In genomic region chr17:56543684-56544224, GRCm38 (mm10) we compare ENCODE assay signal across 22 mouse cellular contexts. TPM values are rescaled to one million over a fixed set of nuclear protein-coding genes. Genes with fewer than 3 reads are reported as not detected.
DNase-seq lines count a peak whose midpoint lies in the region; TF ChIP-seq lines count a peak whose summit lies in the region.
"Had no signal": no experiment of that assay in that cellular context is flagged by ENCODE, and none has a peak within 500 bp of the region (broad histone marks: within the 10 kb centered on the region; RNA-seq: fewer than 3 reads in every experiment).

No protein-coding gene starts in this region.

- H3K27ac ChIP-seq in left cerebral cortex, adult 2 months = no peak overlapping the region
- H3K27ac ChIP-seq: embryonic facial prominence, embryonic 10.5 days; hindbrain, embryonic 13.5 days; stomach, embryonic 15.5 days had no signal

- intact Hi-C loops in left cerebral cortex, adult 2 months (cut with DNase I) = no loop called here

- DNase-seq in gastrocnemius, postnatal 10 days = peak; percentile 2
- no peak for DNase-seq in gastrocnemius, postnatal 4 days (ENCODE audit: low spot score in 2 of 2)
- peak in 1 of 2 experiments; percentile 7 for DNase-seq in left cerebral cortex, adult 2 months (ENCODE audit: extremely low spot score in 1 of 2, low spot score in 2 of 2)
- no peak for DNase-seq in left cerebral cortex, adult 8-10 months (ENCODE audit: low spot score in 2 of 2)
- DNase-seq in thymus, postnatal 4 days = peak; percentile 53
- no peak for DNase-seq in thymus, postnatal 10 days (ENCODE audit: low spot score in 2 of 2)
- DNase-seq in embryo, embryonic 10.5 days (ENCODE audit: low spot score) = no peak
- DNase-seq: adrenal gland, postnatal 10 days; cerebellum, adult 8-10 months; kidney, adult 8-10 months; kidney, postnatal 4 days; lung, embryonic 14.5 days; retina, postnatal 1 day; thymus, postnatal 36 days had no signal

- TF ChIP-seq CTCF in left cerebral cortex, adult 2 months (IDR thresholded peaks at IDR 0.05) = peak; percentile 13; the same call in 1 of the 2 replicates

- no peak overlapping the region for H3K4me3 ChIP-seq in left cerebral cortex, adult 2 months
- H3K4me3 ChIP-seq: embryonic facial prominence, embryonic 10.5 days; erythroblast, embryonic 14.5 days; hindbrain, embryonic 13.5 days; neural tube, embryonic 15.5 days; stomach, embryonic 15.5 days had no signal

RNA-seq across cellular contexts. Expression of gene Gm20219, which starts 10.4 kb away (rescaled TPM):
- 1 to 10 TPM in 1 of 2 experiments, under 1 TPM in 1; 0.31 to 1.2 TPM for total RNA-seq in gastrocnemius, postnatal 10 days (2021)
- total RNA-seq in gastrocnemius, postnatal 4 days (2021) = 1 to 10 TPM in 1 of 2 experiments, under 1 TPM in 1; 0.83 to 1.4 TPM
- total RNA-seq in left cerebral cortex, adult 2 months (2021) = 1 to 10 TPM; 2.5 to 4.0 TPM
- 1 to 10 TPM; 1.1 to 1.8 (median 1.4) TPM for total RNA-seq in left cerebral cortex, adult 8-10 months (2022)

RNA-seq across cellular contexts. Expression of gene Znrf4, which starts 31.5 kb away (rescaled TPM):
- total RNA-seq in gastrocnemius, postnatal 10 days (2021) = not detected
- not detected for total RNA-seq in gastrocnemius, postnatal 4 days (2021)
- not detected for total RNA-seq in left cerebral cortex, adult 2 months (2021)
- not detected for total RNA-seq in left cerebral cortex, adult 8-10 months (2022)
- total RNA-seq: adrenal gland, postnatal 10 days; granulocyte monocyte progenitor cell, adult 5-6 weeks; left cerebral cortex, adult 18-20 months; megakaryocyte, adult 5-6 weeks had no signal

RNA-seq across cellular contexts. Expression of gene Safb2, which starts 40.6 kb away (rescaled TPM):
- 10 to 100 TPM; 38.6 to 55.9 TPM for total RNA-seq in gastrocnemius, postnatal 10 days (2021)
- total RNA-seq in gastrocnemius, postnatal 4 days (2021) = 10 to 100 TPM; 56.4 to 78.9 TPM
- total RNA-seq in left cerebral cortex, adult 2 months (2021) = 100 to 1,000 TPM; 133 to 148 TPM
- total RNA-seq in left cerebral cortex, adult 8-10 months (2022) = 100 to 1,000 TPM; 102 to 133 (median 112) TPM

RNA-seq across cellular contexts. Expression of gene Safb, which starts 40.9 kb away (rescaled TPM):
- 10 to 100 TPM; 57.1 to 69.2 TPM for total RNA-seq in gastrocnemius, postnatal 10 days (2021)
- total RNA-seq in gastrocnemius, postnatal 4 days (2021) = 100 to 1,000 TPM in 1 of 2 experiments, 10 to 100 TPM in 1; 96.9 to 117 TPM
- total RNA-seq in left cerebral cortex, adult 2 months (2021) = 100 to 1,000 TPM; 160 to 168 TPM
- 100 to 1,000 TPM; 131 to 154 (median 146) TPM for total RNA-seq in left cerebral cortex, adult 8-10 months (2022)

Comparison
In these comparisons a context has a peak if more than half of its experiments do, and no peak if none do; other contexts are left out.
1. DNase-seq: peak in gastrocnemius, postnatal 10 days (single experiment) and thymus, postnatal 4 days (single experiment); none in gastrocnemius, postnatal 4 days (0 of 2), left cerebral cortex, adult 8-10 months (0 of 2), thymus, postnatal 10 days (0 of 2) and embryo, embryonic 10.5 days (single experiment).